Mouse (Mus musculus) ovary, postnatal 14 days (tissue): ENCODE data around the gene Mx1.

Experiments used
- DNase-seq: peaks from one replicate; pipeline ENCODE4 v3.0.0; 2022; ENCODE audit warnings: low spot score

Gene Mx1

GRCm38 (mm10) chr16:97443670-97444263 lies 18.9 kb downstream of the Mx1 start:
- DNase-seq: peak; percentile 41

DNA sequence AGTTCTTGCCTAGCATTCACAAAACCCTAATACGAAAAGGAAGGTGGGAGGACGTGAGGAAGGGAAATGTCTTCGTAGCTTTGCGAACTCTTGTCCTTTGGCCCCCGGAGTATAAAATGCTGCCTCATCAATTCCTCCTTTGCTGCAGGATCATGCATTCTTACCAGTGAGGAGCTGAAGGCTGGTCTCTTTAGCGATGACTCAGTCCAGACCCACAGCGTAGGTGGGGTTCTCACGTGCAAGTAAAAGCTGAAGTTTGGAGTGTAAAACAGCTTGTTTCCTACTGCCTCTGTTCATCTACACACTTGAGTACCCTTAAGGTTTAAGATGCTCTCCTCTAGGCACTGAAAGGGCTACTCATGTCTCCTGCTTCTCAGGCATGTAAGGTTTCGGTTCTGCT lies 20.7 kb downstream of the Mx1 start:
- DNase-seq: no peak

DNA sequence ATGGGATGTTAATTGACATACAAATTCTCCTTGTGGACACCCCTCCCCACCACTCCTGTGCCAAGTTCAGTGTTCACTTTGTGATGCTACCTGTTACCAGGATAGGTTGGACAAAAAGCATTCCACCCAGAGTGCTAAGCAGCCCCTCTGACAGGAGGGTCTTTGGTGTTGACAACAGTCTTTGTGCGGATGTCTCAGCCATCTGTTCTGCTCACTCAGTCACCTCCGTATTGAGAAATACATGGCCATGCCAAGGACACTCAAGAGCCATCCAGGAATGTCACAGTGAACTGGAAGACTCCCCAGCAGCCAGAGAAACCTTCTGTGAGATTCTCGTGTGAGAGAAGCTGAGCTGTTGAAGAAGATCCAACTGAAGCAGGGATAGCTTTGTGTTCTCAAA lies 24.5 kb downstream of the Mx1 start:
- DNase-seq: no peak

DNA sequence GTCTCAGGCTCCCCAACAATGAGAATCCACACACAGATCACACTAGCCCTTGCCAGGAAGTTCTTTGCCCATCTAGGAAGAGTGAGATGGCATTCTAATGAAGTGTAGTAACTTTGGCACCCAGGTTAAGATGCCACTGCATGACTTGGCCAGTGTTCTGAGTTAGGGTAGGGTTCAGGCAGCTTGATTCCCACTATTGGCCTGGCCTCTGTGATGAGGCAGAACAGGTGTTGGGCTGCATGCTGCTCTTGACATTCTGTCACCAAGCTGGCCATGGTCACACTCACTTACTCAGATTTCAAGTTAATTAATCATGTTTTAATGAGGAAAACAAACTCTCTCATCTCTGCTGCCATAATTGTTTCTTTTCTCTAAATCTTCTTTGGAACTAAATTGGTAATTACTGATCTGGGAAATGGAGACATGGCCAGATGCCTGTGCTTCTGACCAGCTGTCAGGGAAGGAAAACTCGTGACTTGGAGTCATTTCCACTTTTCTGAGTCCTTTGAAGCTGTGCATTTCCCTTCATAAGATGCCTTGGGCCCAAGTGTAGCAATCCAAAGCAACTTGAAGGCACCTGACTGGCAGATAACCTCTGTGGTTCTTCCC lies 25.2 kb downstream of the Mx1 start:
- no peak for DNase-seq

GRCm38 (mm10) chr16:97434206-97434605 lies 28.5 kb downstream of the Mx1 start:
- DNase-seq: no peak

DNA sequence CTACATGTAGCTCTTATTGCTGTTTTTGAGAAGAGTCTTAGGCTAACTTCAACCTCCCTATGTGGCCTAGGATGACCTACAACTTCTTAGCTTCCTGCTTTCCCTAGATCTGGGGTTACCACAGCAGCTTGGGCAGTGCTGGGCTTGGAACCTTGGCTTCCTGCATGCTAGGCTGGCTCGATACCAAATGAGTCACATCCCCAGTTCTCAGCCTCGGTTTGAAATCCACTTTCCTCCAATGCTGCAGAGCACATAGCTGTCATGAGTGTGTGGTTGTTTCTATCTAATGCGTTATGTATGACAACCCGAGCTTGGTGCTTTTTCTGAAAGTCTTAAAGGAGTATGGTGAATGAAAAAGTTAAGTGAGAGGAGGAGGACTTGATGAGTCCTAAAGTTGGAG lies 31.4 kb downstream of the Mx1 start:
- peak; percentile 7 for DNase-seq

GRCm38 (mm10) chr16:97430091-97430490 lies 32.6 kb downstream of the Mx1 start:
- DNase-seq: no peak

- DNase-seq: no peak
These were observed 34.7 kb downstream of the Mx1 start for GRCm38 (mm10) chr16:97428026-97428425.

DNA sequence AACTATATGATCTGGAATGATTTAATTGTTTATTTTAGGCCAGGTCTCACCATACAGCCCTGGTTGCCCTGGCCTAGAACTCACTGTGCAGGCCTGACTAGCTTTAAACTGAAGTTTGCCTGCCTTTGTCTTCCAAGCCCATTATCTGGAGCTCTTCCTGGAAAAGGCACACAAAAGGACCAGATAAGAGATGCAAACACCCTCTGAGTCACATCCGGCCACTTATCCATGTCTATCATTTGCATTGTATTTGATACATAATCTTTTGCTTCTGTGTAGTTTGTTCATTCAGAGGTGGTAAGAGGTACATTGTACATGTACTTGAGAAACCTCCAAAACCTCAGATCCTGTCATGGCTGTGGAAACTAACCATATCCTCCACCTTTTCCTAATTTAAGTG lies 39.1 kb downstream of the Mx1 start:
- DNase-seq: no peak

- DNase-seq: no peak
These were observed 41.0 kb downstream of the Mx1 start for GRCm38 (mm10) chr16:97421671-97422070.

GRCm38 (mm10) chr16:97418749-97419453 lies 43.8 kb downstream of the Mx1 start:
- no peak for DNase-seq

DNA sequence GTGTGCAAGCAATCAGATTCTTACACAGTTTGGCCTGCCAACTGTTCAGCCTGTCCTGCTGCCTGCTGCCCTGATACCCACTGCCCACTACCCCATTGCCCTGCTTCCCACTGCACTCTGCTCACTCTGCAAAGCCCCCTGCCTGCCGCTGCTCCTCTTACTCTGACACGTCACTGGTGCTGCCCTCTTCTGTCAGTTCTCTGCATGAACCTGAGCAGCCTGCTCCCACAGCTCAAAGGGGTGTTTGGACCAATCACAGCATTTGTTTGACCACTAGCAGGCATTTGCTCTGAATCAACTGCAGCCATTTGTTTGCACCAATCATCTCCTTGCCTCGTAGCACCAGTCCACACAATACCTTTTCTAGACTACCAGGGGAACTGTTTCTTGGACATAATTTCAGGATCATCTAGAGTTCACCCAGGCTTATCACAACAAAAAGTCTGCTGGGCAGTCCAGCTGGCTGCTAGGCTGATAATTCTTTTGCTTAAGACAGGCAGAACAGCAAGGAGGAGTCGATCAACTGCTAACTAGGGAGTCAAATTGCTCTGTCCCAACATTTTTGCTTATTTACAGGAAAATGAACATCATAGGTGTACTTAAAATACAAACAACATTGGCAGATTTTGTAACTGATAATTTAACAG lies 44.7 kb downstream of the Mx1 start:
- DNase-seq: peak; percentile 55

- DNase-seq: no peak
These were observed 57.2 kb downstream of the Mx1 start for GRCm38 (mm10) chr16:97405476-97406012.

DNA sequence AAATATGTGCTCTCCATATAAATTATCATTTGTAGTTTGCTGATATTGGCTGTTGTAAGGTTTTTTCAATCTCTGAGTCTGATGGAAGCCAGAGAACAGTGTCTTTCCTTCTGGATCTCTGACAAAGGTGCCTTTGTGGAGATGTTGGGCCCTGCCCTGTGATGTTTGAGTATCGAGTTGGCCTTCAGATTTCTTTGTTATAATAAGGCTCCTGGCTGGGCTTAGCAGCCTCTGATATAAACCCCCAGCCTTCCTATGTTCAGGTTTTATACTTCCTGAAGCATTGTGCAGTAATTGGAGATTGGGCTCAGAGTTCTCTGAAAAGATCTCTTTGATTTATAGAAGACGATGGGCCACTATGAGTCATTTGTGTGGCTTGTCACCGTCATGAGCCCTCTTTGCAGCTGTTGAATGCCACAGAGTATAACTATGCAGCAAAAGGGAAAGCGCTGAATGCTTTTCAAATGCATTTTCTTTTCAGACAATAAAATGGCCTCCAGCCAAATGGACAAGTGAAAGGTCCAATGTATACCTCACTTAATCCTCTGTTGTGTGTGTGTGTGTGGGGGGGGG lies 60.4 kb downstream of the Mx1 start:
- no peak for DNase-seq

GRCm38 (mm10) chr16:97401741-97402140 lies 61.0 kb downstream of the Mx1 start:
- no peak for DNase-seq

- no peak for DNase-seq
These were observed 62.7 kb downstream of the Mx1 start for GRCm38 (mm10) chr16:97399991-97400390.

DNA sequence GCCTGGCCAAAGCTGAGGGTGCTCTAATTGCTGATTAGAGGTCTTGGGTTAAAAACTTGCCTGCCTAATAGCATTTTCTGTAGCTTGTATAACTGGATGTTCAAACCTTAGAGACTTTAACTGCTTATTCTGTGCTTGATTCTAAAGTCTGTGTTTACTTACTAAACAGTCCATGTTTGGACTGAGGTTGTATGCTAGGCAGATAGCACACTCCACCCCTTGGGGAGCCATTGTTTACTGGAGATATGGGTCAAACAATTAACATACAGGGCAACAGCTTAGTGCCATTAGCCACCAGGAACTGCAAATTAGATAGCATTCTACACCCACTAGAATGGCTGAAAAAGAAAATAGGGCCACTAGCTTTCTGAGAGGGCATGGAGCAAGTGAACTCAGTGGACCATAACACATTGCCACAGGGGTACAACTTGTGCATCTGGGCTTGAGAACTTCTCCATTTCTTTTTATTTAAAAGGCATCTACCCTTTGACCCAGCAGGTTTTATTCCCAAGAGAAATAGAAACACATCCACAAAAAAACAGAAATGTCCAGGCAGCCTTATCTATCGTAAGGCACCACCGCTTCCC lies 64.7 kb downstream of the Mx1 start:
- no peak for DNase-seq
